Mouse (Mus musculus): ENCODE results near the gene Fam166b. TPM values are rescaled to one million over a fixed set of nuclear protein-coding genes. Genes with fewer than 3 reads are reported as not detected.

Fam166b gene
- polyA plus RNA-seq, 1 experiment from 2014 or later: not detected

DNA sequence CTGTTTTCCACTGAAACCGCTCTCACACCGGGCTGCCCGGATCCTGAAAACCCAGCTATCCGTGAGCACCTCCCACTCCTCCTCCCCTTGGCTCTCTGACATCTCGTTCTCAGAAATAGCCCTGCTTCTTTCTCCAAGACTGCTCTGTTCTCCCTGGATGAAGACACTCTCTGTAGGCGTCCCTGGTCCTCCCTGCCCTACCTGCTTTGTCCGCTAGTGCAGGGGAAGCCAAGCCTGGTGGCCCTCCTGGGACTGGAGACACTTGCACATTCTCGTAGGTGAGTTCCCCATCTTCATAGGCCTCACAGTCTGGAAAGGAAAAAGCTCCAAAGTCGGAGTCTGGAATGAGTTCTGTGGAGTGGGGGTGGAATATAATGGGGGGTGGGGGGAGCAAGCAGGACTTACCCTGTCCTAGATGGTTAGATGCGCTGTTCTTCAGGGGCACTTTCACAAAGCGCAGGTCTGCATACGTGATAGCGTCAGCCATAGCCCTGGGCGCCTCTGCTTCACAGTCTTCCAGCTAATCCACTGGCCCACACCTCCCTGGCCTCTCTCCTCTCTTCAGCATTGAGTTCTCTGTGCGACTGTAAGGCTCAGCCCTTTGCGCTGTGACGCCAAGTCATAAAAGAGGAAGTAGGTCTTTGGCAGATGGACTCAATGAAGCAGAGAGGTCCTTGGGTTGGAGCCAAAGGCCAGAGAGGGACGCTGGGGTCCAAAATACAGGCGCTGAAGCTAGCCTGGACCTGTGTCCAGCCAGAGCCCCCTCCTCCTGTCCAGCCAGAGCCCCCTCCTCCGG, 25.3 kb upstream of the Fam166b start, which contains the start of gene Cd72:
Cd72 (minus strand) TSS at position 588 of the 796 bp plus-strand sequence.
- Histone ChIP-seq H3K27me3 (peaks cover 45% of the 10 kb centered on the region), H3K9ac (no peak within 1 kb of the TSS), H3K27ac (no peak within 1 kb of the TSS), H3K4me2 (peak within 1 kb of the TSS; percentile 19), H3K36me3 (no peaks in the 10 kb centered on the region), H3K4me1 (replicated peaks) (no peaks in the 10 kb centered on the region), H3K4me3 (replicated peaks) (no peak within 1 kb of the TSS; the same call in 1 of the 2 replicates), H3K9me3 (replicated peaks) (no peaks in the 10 kb centered on the region)
- ATAC-seq (ENCODE audit: low read depth) (no peak), DNase-seq (no peak)
- WGBS (ENCODE audit: insufficient replicate concordance): 14% methylated on average over 20 of the region's 20 CpGs

DNA sequence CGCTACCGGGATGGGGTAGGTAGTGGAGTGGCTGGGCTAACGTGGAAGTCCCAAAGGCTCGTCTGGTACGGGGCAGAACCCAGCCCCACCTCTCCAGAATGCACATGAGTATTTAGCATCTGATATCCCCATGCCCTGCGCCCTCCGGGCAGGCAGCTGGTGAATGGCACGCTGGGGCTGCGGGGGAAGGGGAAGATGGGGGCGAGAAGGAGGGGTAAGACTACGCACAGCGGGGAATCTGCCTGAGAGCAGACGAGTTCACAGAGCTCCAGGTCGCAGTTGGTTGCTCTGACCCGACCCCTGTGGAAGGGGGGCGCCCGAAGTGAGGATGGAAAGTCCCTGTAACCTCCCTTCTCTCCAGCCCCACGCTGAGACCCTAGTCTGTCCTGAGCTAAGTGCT, 24.5 kb upstream of the Fam166b start:
- Histone ChIP-seq H3K9ac (no peak overlapping the region), H3K27me3 (peaks cover 45% of the 10 kb centered on the region), H3K4me1 (replicated peaks) (no peaks in the 10 kb centered on the region), H3K9me3 (replicated peaks) (no peaks in the 10 kb centered on the region), H3K4me3 (replicated peaks) (no peak overlapping the region; the same call in 1 of the 2 replicates), H3K36me3 (no peaks in the 10 kb centered on the region), H3K27ac (no peak overlapping the region), H3K4me2 (peak overlapping the region; percentile 19)
- DNase-seq (no peak), ATAC-seq (ENCODE audit: low read depth) (no peak)
- WGBS (ENCODE audit: insufficient replicate concordance): 0% methylated on average over 18 of the region's 18 CpGs

DNA sequence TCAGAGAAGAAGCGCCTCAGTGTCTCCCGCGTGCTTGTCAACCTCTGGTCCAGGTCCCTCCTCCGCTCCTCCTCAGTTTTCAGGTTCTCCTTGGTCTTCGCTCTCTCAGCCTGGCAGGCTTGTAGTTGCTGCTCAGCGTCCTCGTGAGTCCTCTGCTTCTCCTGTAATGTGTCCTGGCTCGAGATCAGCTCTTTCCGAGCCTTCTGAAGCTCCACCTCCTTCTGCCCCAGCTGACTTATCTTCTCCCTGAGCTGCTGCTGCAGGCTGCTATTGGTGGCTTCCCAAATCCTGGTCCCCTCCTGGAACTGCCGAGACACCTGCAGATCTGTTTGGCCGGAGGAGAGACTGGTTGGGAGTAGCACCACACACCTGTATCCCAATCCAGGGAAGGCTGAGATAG, 23.4 kb upstream of the Fam166b start:
- Histone ChIP-seq H3K9me3 (replicated peaks) (no peaks in the 10 kb centered on the region), H3K4me3 (replicated peaks) (no peak overlapping the region), H3K27me3 (peaks cover 45% of the 10 kb centered on the region), H3K36me3 (peaks cover 4% of the 10 kb centered on the region; the same call in 1 of the 2 replicates), H3K27ac (no peak overlapping the region), H3K9ac (no peak overlapping the region), H3K4me1 (replicated peaks) (no peaks in the 10 kb centered on the region), H3K4me2 (no peak overlapping the region)
- no peak for DNase-seq
- no peak for ATAC-seq (ENCODE audit: low read depth)
- 37% methylated on average over 11 of the region's 11 CpGs for WGBS (ENCODE audit: insufficient replicate concordance)

DNA sequence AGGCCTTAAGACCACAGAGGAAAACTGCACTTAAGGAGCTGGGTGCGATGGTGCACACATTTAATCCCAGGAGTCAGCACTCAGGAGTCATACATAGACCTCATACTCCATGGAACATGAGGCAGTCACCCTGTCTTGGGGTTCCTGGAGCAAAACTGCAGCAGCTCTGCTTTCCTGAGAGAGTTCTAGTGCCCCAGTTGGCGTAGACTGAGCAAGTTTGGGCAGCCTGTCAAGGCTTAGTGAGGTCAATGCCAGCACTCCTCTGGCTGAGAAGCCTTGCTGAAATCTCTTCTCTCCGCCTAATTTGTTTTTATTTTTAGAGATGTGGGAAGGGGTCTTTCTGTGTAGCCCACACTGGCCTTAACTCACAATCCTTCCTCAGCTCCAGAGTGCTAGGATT, 19.6 kb upstream of the Fam166b start:
- H3K9me3 ChIP-seq (replicated peaks): no peaks in the 10 kb centered on the region
- DNase-seq: no peak
- H3K4me2 ChIP-seq: no peak overlapping the region
- H3K27me3 ChIP-seq: peaks cover 43% of the 10 kb centered on the region
- ATAC-seq (ENCODE audit: low read depth): no peak
- no peak overlapping the region for H3K9ac ChIP-seq
- H3K27ac ChIP-seq: no peak overlapping the region
- H3K4me1 ChIP-seq (replicated peaks): peaks cover 5% of the 10 kb centered on the region
- H3K36me3 ChIP-seq: peaks cover 20% of the 10 kb centered on the region
- 67% methylated on average over 3 of the region's 3 CpGs for WGBS (ENCODE audit: insufficient replicate concordance)
- no peak overlapping the region for H3K4me3 ChIP-seq (replicated peaks)

DNA sequence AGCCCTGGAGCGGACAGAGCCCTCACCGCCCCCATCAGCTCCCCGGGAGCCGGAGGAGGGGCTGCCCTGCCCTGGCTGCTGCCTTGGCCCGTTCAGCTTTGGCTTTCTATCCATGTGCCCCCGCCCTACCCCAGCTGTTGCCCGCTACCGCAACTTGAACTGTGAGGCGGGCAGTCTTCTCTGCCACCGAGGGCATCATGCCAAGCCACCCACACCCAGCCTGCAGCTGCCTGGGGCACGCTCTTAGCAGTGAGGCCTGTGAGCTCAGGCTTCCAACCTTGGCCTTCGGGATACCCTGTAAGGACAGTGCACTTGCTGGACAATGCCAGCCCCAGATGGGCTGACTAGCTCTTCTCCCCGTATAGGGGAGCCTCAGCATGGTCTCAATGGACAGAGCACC, 18.3 kb upstream of the Fam166b start:
- Histone ChIP-seq H3K9me3 (replicated peaks) (no peaks in the 10 kb centered on the region), H3K36me3 (peaks cover 20% of the 10 kb centered on the region), H3K27ac (no peak overlapping the region), H3K4me3 (replicated peaks) (no peak overlapping the region), H3K4me2 (no peak overlapping the region), H3K27me3 (peaks cover 39% of the 10 kb centered on the region), H3K4me1 (replicated peaks) (peaks cover 18% of the 10 kb centered on the region), H3K9ac (no peak overlapping the region)
- ATAC-seq (ENCODE audit: low read depth) (no peak), DNase-seq (no peak)
- WGBS (ENCODE audit: insufficient replicate concordance): 84% methylated on average over 13 of the region's 13 CpGs

DNA sequence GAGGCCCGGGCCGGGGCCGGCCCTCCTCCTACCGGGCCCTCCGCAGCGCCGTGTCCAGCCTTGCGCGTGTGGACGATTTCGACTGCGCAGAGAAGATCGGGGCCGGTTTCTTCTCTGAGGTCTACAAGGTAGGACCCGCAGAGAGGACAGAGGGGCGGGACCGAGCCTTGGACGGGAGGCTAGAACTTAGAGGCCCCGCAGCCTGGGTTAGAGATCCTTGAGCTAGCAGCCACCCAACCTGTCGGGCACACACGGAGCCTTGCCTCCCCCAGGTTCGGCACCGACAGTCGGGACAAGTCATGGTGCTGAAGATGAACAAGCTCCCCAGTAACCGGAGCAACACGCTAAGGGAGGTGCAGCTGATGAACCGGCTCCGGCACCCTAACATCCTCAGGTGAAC, 14.6 kb upstream of the Fam166b start:
- ATAC-seq (ENCODE audit: low read depth) (no peak; the same call in 1 of the 2 replicates), DNase-seq (no peak)
- H3K9ac ChIP-seq: peak overlapping the region; percentile 79
- WGBS (ENCODE audit: insufficient replicate concordance): 4% methylated on average over 28 of the region's 28 CpGs
- peaks cover 20% of the 10 kb centered on the region for H3K36me3 ChIP-seq
- H3K27me3 ChIP-seq: peaks cover 28% of the 10 kb centered on the region
- peak overlapping the region; percentile 74 for H3K4me3 ChIP-seq (replicated peaks)
- no peak overlapping the region for H3K27ac ChIP-seq
- H3K4me2 ChIP-seq: peak overlapping the region; percentile 98
- peaks cover 19% of the 10 kb centered on the region for H3K4me1 ChIP-seq (replicated peaks)
- H3K9me3 ChIP-seq (replicated peaks): no peaks in the 10 kb centered on the region

DNA sequence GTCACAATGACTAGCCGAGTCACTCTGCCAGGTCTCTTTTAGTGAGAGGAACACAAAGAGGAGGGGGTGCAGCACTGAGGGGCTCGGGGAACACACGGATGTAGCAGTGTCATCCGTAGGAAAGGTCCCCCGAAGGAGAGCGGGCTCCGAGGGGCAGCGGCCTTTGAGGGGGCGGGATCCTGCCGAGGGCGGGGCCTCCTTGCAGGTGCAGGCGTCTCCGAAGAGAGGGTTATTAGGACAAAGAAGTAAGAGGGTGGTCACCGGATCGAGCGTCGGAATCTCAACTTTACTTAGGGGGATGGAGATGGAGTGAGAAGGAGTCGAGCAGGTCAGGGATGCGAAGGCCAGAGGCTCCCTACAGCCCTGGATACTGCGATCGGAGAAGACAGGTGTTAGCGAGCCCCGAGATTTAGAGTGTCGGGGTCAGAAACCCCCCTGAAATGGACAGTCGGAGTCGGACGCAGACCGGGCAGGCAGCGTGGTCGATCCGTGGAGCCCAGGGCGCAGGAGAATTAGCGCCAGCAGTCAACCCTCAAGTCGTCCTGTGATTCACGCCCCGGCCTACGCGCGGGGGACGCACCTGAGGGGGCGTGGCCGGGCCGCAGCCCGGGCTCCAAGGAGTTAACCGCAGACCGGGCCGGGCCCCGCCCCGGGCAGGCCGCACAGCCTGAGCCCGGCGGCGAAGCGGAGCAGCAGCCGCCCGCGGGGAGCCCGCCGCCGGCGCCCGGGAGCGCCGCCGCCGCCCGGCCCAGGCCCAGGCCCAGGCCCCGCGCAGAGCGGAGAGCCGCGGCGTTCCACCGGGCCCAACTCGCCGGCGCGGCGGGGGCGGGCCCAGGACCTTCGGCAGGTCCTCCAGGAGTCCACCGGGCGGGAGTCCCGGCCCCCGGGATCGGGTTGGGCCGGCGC, 13.8 kb upstream of the Fam166b start:
- H3K36me3 ChIP-seq: peaks cover 20% of the 10 kb centered on the region
- H3K9me3 ChIP-seq (replicated peaks): no peaks in the 10 kb centered on the region
- peaks cover 28% of the 10 kb centered on the region for H3K27me3 ChIP-seq
- H3K4me1 ChIP-seq (replicated peaks): peaks cover 19% of the 10 kb centered on the region
- ATAC-seq (ENCODE audit: low read depth) (peak; percentile 63), DNase-seq (peak; percentile 65)
- peak overlapping the region; percentile 67 for H3K27ac ChIP-seq
- H3K4me3 ChIP-seq (replicated peaks): peak overlapping the region; percentile 74
- H3K4me2 ChIP-seq: peak overlapping the region; percentile 98
- H3K9ac ChIP-seq: peak overlapping the region; percentile 79
- under 1% methylated on average over 87 of the region's 88 CpGs for WGBS (ENCODE audit: insufficient replicate concordance)

DNA sequence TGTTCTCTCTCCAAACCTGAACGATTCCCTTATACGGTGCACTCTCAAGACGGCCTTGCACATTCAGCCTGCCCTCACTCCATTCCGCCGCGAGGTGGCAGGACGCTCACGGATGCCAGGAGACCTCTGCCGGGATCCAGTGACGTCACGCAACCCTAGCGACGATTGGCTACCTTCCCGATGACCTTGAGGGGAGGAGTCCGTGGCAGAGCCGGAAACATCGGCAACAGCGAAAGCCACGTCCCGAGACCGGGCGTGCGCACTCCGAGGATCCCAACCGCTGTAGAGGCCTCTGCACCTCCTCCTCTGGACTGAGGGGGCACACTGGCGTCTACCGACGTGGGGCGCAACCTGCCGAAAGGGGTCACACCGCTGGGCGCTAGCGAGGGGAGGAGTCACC, 13.1 kb upstream of the Fam166b start:
- under 1% methylated on average over 33 of the region's 33 CpGs for WGBS (ENCODE audit: insufficient replicate concordance)
- Histone ChIP-seq H3K27me3 (peaks cover 28% of the 10 kb centered on the region), H3K9me3 (replicated peaks) (no peaks in the 10 kb centered on the region), H3K4me3 (replicated peaks) (peak overlapping the region; percentile 74), H3K4me2 (peak overlapping the region; percentile 98), H3K4me1 (replicated peaks) (peaks cover 19% of the 10 kb centered on the region), H3K27ac (peak overlapping the region; percentile 67), H3K36me3 (peaks cover 14% of the 10 kb centered on the region), H3K9ac (peak overlapping the region; percentile 79)
- peak; percentile 96 for DNase-seq
- ATAC-seq (ENCODE audit: low read depth): peak; percentile 90

DNA sequence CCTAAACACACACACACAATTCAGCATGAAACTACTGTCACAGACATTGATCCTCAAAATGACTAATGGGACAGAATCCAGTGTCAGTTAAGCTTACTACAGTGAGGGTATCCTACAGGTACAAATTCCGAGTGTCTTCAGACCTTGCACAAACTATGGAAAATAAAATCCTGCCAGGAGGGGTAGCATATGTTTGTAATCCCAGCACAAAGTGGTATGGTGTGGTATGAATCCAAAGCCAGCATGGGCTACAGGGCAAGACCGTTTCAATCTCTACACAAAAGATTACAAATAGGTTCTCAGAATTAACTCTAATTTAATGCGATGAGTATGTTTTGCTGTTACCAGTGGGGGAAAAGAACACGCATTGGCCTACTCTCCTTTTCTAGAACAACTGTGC, 12.7 kb upstream of the Fam166b start, which contains the start of gene Tesk1:
Tesk1 (plus strand) TSS at position 301 of the 400 bp plus-strand sequence.
- no peak for DNase-seq
- Histone ChIP-seq H3K27ac (peak within 1 kb of the TSS; percentile 67), H3K9ac (peak within 1 kb of the TSS; percentile 79), H3K4me3 (replicated peaks) (peak within 1 kb of the TSS; percentile 74), H3K36me3 (peaks cover 10% of the 10 kb centered on the region), H3K4me2 (peak within 1 kb of the TSS; percentile 98), H3K27me3 (peaks cover 28% of the 10 kb centered on the region), H3K4me1 (replicated peaks) (peaks cover 19% of the 10 kb centered on the region), H3K9me3 (replicated peaks) (no peaks in the 10 kb centered on the region)
- 22% methylated on average over 4 of the region's 4 CpGs for WGBS (ENCODE audit: insufficient replicate concordance)
- no peak for ATAC-seq (ENCODE audit: low read depth)

DNA sequence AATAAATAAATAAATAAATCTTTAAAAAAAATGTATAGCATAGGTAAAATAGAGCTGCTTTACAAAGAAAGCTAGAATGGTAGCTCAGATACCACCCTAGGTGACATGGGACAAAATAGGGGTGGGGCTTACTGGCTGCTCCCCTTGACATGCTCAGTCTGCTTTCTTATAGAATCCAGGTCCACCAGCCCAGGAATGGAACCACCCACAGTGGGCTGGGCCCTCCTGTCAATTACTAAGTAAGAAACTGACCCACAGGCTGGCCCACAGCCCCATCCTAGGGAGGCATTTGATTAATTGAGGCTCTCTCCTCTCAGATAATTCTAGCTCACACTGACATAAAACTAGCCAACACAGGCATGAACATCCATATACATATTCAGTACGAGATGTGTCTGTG, 3.9 kb upstream of the Fam166b start:
- H3K4me1 ChIP-seq (replicated peaks): 0 out of 2 replicates have a peak, but pooled peaks cover 3% of the 10 kb centered on the region
- no peak overlapping the region for H3K4me3 ChIP-seq (replicated peaks)
- no peaks in the 10 kb centered on the region for H3K36me3 ChIP-seq
- ATAC-seq (ENCODE audit: low read depth) (no peak), DNase-seq (no peak)
- peaks cover 30% of the 10 kb centered on the region for H3K27me3 ChIP-seq
- no peaks in the 10 kb centered on the region for H3K9me3 ChIP-seq (replicated peaks)
- no peak overlapping the region for H3K4me2 ChIP-seq
- no peak overlapping the region for H3K27ac ChIP-seq
- H3K9ac ChIP-seq: no peak overlapping the region
- 81% methylated on average over 1 of the region's 1 CpGs for WGBS (ENCODE audit: insufficient replicate concordance)

DNA sequence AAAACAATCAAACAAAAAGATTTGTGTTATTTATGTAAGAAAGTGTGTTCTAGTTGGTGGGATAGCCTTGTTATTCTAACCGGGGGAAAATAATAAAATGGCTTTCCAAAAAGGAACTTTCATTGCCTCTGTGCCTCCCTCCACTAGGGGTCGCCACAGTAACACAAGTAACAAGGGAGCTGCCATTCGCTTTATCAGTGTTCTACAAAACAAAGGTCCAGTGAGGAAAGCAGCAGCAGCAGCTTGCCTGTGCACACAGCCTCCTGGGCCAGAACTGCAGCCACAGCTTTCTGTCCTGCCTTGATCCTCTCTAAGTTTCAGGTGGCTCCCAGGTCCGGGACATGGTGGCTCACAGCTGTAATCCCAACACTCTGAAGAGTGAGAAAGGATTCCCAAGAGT, 2.8 kb upstream of the Fam166b start:
- H3K9ac ChIP-seq: no peak overlapping the region
- no peaks in the 10 kb centered on the region for H3K9me3 ChIP-seq (replicated peaks)
- peaks cover 41% of the 10 kb centered on the region for H3K27me3 ChIP-seq
- DNase-seq (peak; percentile 57), ATAC-seq (ENCODE audit: low read depth) (no peak)
- no peak overlapping the region for H3K4me2 ChIP-seq
- no peak overlapping the region for H3K27ac ChIP-seq
- H3K4me1 ChIP-seq (replicated peaks): 0 out of 2 replicates have a peak, but pooled peaks cover 6% of the 10 kb centered on the region
- no peaks in the 10 kb centered on the region for H3K36me3 ChIP-seq
- 5% methylated on average over 4 of the region's 4 CpGs for WGBS (ENCODE audit: insufficient replicate concordance)
- H3K4me3 ChIP-seq (replicated peaks): no peak overlapping the region

Measured in liver, embryonic 13.5 days (tissue).